Mouse (Mus musculus) lung, postnatal 0 days (tissue): ENCODE measurements around the gene Fgf11. TPM values are rescaled to one million over a fixed set of nuclear protein-coding genes. Genes with fewer than 3 reads are reported as not detected.

Experiments
- ATAC-seq: fragments of 200-750 bp; cut with Nextera tagmentation; 2 replicates; pipeline ENCODE4 v1.8.0; 2017; ENCODE audit warnings: moderate library complexity
- DNase-seq: peaks from one replicate; pipeline ENCODE4 v3.0.0-alpha.2; 2016; ENCODE audit warnings: low spot score
- H3K27ac ChIP-seq: fragments of 300-500 bp; sonication (generic); 2 replicates; pipeline ENCODE4 v1.5.1; 2014; ENCODE audit warnings: antibody characterized with exemption, mild to moderate bottlenecking, low read length, mixed read lengths
- H3K27me3 ChIP-seq: fragments of 300-500 bp; sonication (generic); replicated peaks from 2 replicates; pipeline ENCODE4 v1.6.1; 2014; ENCODE audit warnings: low read length, mixed read lengths; ENCODE audit not compliant: insufficient read depth
- H3K36me3 ChIP-seq: fragments of 300-500 bp; sonication (generic); 2 replicates; pipeline ENCODE4 v1.6.1; 2014; ENCODE audit warnings: low read length, mixed read lengths; ENCODE audit not compliant: insufficient read depth
- H3K4me1 ChIP-seq: fragments of 300-500 bp; sonication (generic); 2 replicates; pipeline ENCODE4 v1.6.1; 2014; ENCODE audit warnings: antibody characterized with exemption, low read depth, low read length, mixed read lengths; ENCODE audit not compliant: insufficient read depth
- H3K4me2 ChIP-seq: fragments of 300-500 bp; sonication (generic); replicated peaks from 2 replicates; pipeline ENCODE4 v1.6.1; 2014; ENCODE audit warnings: low read depth, mild to moderate bottlenecking, low read length, moderate library complexity, mixed read lengths
- H3K4me3 ChIP-seq: fragments of 300-500 bp; sonication (generic); 2 replicates; pipeline ENCODE4 v1.5.1; 2014; ENCODE audit warnings: low read depth, low read length
- H3K9ac ChIP-seq: fragments of 300-500 bp; sonication (generic); replicated peaks from 2 replicates; pipeline ENCODE4 v1.6.1; 2014; ENCODE audit warnings: low read depth, mild to moderate bottlenecking
- H3K9me3 ChIP-seq: fragments of 300-500 bp; sonication (generic); 2 replicates; pipeline ENCODE4 v1.6.1; 2016; ENCODE audit warnings: low read length, mixed read lengths
- CTCF ChIP-seq: IDR thresholded peaks from 2 replicates; pipeline ENCODE4 v1.5.1; 2016; ENCODE audit warnings: antibody characterized with exemption, mild to moderate bottlenecking
- EP300 ChIP-seq: IDR thresholded peaks from 2 replicates; pipeline ENCODE4 v1.6.1; 2016; ENCODE audit warnings: antibody characterized with exemption, mild to moderate bottlenecking, control low read depth
- WGBS: fragments of 180-500 bp; shearing (Covaris S2); extraction: QIAGEN DNeasy Blood & Tissue Kit; methylation state at CpG from one replicate; pipeline ENCODE4 v1.1.7; 2014; 5-methylcytosine and 5-hydroxymethylcytosine counted together
- polyA plus RNA-seq: library from polyadenylated mRNA; unstranded; fragments of >200 nt; fragmentation: Nextera tagmentation; extraction: Ambion mirVana; gene quantifications from 2 replicates; pipeline ENCODE4 v1.2.1, GENCODE M21; 2015

Fgf11 gene
- polyA plus RNA-seq, 1 experiment from 2014 or later = 0.57 TPM

- no peak for DNase-seq
- H3K27me3 ChIP-seq = 0 out of 2 replicates have a peak, but pooled peaks cover 5% of the 10 kb centered on the region
- H3K27ac ChIP-seq = no peak overlapping the region
- no peak for ATAC-seq
- H3K36me3 ChIP-seq = no peaks in the 10 kb centered on the region
- H3K9ac ChIP-seq = no peak overlapping the region
- H3K4me2 ChIP-seq = no peak overlapping the region
- H3K4me1 ChIP-seq = peaks cover 11% of the 10 kb centered on the region
- no peak overlapping the region for H3K4me3 ChIP-seq
- no peaks in the 10 kb centered on the region for H3K9me3 ChIP-seq
- WGBS = 22% methylated on average over 9 of the region's 9 CpGs
- no peak for TF ChIP-seq EP300
- TF ChIP-seq CTCF = no peak
Measured at GRCm38 (mm10) chr11:69835326-69835965, 33.8 kb upstream of the Fgf11 start.

DNA sequence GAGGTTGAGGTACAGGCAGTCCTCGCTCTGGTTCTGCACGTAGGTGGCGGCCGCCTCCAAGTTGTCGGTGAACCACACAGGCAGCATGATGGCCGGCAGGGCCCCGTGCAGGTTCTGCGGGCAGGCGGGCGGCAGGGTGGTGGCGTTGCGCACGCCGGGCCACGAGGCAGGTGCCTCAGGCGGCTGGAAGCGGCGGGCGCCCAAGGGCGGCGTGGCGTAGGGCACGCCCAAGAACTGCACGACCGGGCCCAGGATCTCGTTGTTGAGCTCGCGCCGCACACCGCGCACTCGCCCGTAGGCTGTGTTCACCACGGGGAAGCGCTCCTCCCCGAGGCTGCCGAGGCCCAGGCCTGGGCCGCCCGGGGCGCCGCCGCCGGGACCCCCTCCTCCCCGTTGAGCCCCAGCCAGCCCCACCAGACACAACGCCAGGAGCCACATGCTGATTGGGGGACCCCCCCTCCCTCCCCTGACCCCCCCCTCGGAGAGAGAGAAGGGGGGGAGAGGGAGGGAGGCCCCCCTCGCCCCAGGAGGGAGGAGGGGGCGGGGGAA lies 32.4 kb upstream of the Fgf11 start:
- peak; percentile 54 for DNase-seq
- 11% methylated on average over 42 of the region's 48 CpGs for WGBS
- no peak for TF ChIP-seq EP300
- no peak for TF ChIP-seq CTCF

DNA sequence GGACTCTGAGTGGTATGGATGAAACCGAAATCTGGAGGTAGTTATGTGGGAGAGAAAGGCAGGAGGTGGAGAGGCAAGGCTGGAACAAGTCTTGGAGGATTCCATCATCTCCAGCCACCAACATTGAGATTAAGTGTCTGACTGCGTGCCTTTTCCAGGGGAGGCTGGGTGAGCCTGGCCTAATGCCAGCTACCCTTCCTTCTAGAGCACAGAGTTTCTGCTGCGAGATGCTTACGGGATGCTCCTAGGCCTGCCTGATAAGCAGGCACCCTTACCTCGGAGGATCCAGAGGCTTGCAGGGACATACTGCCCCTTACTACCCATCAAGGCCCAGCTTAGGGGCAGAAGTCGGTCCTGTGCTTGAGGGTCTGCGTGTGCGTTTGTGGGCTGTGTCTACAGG lies 31.9 kb upstream of the Fgf11 start:
- no peak overlapping the region; the same call in 1 of the 2 replicates for H3K4me3 ChIP-seq
- H3K4me2 ChIP-seq = peak overlapping the region; percentile 64
- ATAC-seq (no peak), DNase-seq (no peak)
- no peak overlapping the region for H3K27ac ChIP-seq
- TF ChIP-seq EP300 (no peak), CTCF (no peak)
- H3K27me3 ChIP-seq = 0 out of 2 replicates have a peak, but pooled peaks cover 5% of the 10 kb centered on the region
- H3K9me3 ChIP-seq = no peaks in the 10 kb centered on the region
- H3K4me1 ChIP-seq = peaks cover 11% of the 10 kb centered on the region
- no peaks in the 10 kb centered on the region for H3K36me3 ChIP-seq
- no peak overlapping the region for H3K9ac ChIP-seq
- WGBS = 45% methylated on average over 8 of the region's 8 CpGs

More for the DNA sequence above, 32.4 kb upstream of the Fgf11 start:
- Histone ChIP-seq H3K4me2 (peak overlapping the region; percentile 64), H3K9me3 (no peaks in the 10 kb centered on the region), H3K4me3 (peak overlapping the region; percentile 26), H3K9ac (peak overlapping the region; percentile 32; the same call in 1 of the 2 replicates), H3K4me1 (peaks cover 11% of the 10 kb centered on the region), H3K27ac (no peak overlapping the region), H3K36me3 (no peaks in the 10 kb centered on the region), H3K27me3 (0 out of 2 replicates have a peak, but pooled peaks cover 5% of the 10 kb centered on the region)
- no peak for ATAC-seq

DNA sequence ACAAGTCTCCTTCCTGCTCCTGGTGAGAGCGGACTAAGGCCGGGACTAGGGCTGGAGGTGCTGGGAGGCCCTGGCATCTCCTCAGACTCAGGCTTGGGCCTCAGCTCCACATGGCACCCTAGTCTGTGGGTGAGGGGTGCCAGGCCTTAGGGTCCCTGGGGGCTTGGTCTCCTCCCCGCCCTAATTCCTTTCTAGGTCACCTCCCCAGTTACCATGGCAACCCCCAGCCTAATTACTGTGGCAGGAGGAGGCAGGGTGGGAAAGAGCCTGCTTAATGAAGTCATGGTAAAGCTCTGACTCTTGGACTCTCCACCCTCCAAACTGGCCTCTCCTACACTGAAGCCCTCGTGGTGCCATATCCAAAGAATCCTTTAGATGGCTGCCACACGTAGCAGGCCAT lies 27.2 kb upstream of the Fgf11 start:
- Histone ChIP-seq H3K27me3 (no peaks in the 10 kb centered on the region), H3K36me3 (no peaks in the 10 kb centered on the region), H3K27ac (no peak overlapping the region), H3K4me1 (no peaks in the 10 kb centered on the region), H3K9ac (no peak overlapping the region), H3K4me3 (no peak overlapping the region), H3K4me2 (no peak overlapping the region), H3K9me3 (no peaks in the 10 kb centered on the region)
- TF ChIP-seq CTCF (no peak), EP300 (no peak)
- WGBS = 73% methylated on average over 5 of the region's 5 CpGs
- DNase-seq = no peak
- ATAC-seq = no peak

DNA sequence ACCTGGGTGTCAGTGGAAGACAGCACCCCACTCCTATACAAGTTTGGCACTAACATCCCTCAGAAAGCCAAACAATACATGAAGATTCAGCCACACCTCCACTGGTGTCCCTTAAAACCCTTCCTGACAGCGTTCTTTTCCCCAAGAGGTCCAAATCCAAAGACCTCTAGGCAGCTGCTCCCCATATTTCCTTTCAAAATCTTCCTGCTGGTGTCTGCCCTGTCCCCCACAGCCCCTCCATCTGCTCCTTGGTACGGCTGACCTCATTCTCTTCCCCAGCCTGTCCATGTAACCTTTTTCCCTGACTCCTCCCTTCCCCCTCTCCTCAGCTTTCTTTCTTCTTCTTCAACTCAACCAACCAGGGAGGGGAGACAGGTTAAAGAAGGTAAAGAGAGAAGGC lies 21.8 kb upstream of the Fgf11 start:
- Histone ChIP-seq H3K27ac (no peak overlapping the region), H3K4me3 (no peak overlapping the region), H3K9me3 (no peaks in the 10 kb centered on the region), H3K36me3 (no peaks in the 10 kb centered on the region), H3K9ac (no peak overlapping the region), H3K27me3 (no peaks in the 10 kb centered on the region), H3K4me1 (no peaks in the 10 kb centered on the region), H3K4me2 (no peak overlapping the region)
- no peak for TF ChIP-seq CTCF
- TF ChIP-seq EP300 = no peak
- ATAC-seq (no peak), DNase-seq (no peak)
- 61% methylated on average over 2 of the region's 2 CpGs for WGBS

GRCm38 (mm10) chr11:69822080-69822479 lies 20.4 kb upstream of the Fgf11 start, which contains the start of gene Spem1:
Gene Spem1, minus strand, starts transcription at chr11:69822180.
- Histone ChIP-seq H3K27me3 (no peaks in the 10 kb centered on the region), H3K27ac (no peak within 1 kb of the TSS), H3K4me3 (no peak within 1 kb of the TSS), H3K36me3 (no peaks in the 10 kb centered on the region), H3K9ac (no peak within 1 kb of the TSS), H3K9me3 (no peaks in the 10 kb centered on the region), H3K4me1 (no peaks in the 10 kb centered on the region), H3K4me2 (no peak within 1 kb of the TSS)
- ATAC-seq (no peak), DNase-seq (no peak)
- no peak for TF ChIP-seq CTCF
- TF ChIP-seq EP300 = no peak
- 85% methylated on average over 3 of the region's 3 CpGs for WGBS
